Mouse (Mus musculus) retina, embryonic 14.5 days (tissue): ENCODE results near the gene Osbpl7.
A peak's percentile ranks its signal among the peaks of the same experiment; 100 is the strongest.

Experiments used
- DNase-seq: peaks from one replicate; pipeline ENCODE4 v3.0.0-alpha.2; 2015; ENCODE audit warnings: low spot score

Osbpl7 gene

DNA sequence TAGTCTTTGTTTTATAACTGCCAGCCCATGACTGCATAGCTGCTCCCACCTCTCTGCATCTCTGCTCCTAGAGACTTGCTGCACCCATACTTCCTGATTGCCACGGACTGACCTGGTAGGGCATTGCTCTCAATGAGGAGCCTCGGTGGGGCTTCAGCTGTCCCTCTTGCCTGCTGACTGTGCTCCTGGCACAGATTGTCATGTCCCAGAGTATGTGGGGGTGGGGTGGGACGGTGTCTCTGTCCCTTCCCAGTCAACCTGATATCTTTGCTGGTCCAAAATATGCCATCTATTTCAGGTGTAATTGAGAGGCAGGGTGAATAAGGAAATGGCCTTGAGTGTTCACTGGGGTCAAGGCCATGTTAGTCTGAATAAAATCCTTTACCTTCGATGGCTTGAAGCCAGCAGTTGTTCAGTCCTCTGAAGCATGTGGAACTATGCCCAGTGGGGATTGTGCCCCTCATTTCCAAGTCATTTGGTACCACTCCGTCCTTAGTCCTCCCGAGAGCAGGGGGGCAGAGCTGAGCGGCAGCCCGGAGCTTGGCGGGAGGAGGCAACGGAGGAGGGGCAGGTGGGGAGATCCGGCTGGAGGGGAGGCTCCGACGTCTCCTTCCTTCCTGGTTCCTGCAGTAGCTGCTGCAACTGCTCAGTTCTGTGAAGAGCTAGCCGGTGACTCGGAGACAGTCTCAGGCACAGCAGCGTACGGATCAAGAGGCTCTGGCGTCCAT is at the start of gene Osbpl7:
Gene Osbpl7, plus strand, starts transcription at position 413 of the 728 bp plus-strand sequence.
- peak; percentile 75 for DNase-seq

DNA sequence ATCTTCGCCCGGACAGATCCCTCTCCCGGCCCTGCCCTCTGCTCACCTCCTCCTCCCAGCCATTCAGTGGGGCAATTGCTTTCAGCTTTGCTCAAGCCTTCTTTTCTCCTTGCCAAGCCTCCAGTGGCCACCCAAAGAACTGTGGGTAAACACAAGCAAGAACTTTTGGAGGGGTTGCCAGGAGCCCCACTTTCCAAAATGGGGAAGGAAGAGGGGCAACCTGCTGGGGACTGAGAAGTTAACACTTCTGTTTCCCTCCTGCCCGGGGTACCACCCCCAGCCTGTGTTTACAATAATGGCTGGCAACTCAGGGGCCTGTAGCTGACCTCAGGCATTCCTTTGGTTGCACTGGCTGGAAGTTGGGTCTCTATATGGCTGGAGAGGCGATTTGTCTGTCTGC is 47.3 kb upstream of the Osbpl7 start:
- DNase-seq: no peak

DNA sequence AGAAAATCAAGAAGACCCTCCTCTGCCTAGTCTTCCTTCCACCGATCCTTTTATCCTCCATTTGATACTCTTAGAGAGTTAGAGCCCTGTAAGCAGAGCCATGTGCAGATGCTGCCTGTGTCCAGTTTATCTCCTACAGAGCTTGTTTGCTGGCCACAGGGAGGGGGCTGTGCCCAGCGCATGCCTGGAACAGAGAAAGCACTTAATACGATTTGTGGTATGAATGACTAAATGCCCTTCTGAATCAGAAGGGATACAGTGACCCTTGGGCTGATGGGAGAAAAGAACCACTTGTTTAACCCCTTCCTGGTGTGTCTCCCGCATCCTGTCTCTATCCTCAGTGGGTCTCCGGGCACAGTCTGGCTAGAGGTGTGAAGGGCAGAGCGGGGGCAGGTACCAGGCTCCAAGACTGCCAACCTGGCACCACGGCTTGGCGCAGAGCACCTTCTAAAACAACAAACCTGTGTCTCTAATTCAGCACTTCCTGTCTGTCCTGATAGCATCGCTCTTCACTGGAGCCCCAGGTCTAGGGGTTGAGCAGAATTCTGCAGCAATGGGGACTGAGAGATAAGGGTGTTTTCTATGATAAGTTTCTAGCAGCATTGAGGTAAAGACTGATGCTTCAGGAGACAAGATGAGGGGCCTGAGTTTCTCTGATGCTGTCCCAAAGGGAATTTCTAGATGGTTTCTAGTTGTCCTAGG is 43.2 kb upstream of the Osbpl7 start:
- DNase-seq: no peak

DNA sequence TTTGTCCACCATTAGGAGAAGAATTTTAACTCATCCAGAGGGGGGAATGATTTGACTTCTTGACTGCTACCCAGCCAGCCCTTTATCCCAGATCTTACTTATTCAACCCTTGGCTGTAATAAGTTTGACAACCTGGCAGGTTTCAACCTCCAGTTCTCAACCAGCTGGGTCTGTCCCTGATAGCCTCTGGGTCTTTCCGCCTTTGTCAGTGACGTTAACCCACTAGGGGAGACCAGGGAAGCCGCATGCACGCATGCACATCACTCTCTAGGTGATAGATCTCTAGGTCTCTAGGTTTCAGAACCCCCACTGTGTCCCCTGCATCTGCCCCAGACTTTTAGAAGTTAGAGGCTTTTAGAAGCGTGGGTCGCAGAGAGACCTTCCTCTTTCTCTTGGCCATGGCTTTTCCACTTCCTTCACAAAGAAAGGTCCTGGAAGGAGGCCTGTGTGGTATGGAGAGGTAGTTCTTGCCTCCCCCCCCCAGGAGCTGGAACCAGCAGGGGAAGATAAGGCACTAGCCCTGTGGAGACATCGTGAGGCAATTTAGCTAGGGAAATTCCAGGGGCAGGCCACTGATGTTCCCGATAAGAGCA is 41.1 kb upstream of the Osbpl7 start:
- no peak for DNase-seq

DNA sequence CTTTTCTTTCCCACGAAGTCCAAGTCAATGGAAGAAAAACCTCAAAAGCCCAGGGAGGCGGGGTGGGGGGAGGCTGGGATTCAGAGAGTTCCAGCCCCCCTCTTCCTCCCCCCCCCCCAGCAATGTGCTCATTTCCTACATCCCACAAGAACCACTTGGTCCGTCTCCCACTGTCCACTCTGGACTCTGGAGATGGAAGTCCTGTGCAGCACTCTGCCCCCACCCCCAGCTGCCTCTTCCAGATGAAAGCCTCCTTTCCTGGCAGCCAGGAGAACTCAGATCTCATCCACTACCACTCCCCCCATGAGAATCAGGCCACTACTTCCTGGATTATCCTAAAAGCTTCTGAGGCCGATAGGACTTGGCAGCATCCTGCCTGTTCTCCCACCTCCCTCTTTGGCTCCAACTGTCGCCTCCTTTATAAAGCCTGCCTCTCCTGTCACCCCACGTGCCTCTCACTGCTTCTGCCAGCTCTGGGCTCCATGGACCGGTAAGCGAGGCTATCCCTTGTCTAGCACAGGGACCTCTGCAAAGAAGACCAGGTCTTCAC is 37.2 kb upstream of the Osbpl7 start, which contains the start of gene Sp6:
Gene Sp6, plus strand, starts transcription at position 274 of the 550 bp plus-strand sequence.
- DNase-seq: no peak

DNA sequence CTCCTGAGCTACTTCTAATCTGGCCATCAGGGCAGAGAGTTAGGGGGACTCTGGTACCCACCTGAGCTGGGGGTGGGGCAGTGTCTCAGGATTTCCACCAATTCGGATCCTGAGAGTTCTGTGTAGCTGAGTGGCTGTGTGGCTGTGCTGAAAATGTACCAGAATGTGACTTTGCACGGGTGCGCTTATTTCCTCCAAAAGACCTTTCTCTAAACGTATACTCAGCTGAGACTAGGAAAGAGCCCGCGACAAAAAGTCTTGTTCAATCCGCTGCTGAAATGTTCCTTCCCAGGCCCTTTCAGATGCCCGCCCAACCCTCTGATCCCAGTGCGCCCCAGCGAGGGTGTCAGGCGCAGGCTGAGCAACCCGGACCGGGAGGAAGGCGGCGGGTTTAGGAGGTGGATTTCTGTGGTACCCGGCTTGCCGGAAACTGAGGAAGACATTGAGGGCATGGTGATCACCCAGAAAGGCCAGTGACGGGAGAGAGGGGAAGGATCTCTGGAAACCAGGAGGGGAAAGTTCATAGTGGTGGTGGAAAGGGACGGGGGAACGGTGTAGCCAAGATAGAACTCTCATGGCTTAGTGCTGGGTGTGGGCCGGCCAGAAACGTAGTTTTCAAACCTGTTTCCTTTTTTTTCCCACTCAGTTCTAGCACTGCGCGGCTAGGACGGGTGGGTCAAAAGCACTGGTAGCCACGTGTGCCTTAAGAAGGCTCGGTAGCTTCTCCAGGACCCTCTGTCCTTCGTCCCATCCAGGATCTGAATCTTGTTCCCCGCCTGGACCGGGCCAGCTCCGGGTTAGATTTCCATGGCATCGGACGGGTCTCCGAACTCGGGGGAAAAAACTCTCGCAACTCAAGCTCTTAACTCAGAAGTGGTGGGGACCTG is 32.5 kb upstream of the Osbpl7 start:
- DNase-seq: no peak

DNA sequence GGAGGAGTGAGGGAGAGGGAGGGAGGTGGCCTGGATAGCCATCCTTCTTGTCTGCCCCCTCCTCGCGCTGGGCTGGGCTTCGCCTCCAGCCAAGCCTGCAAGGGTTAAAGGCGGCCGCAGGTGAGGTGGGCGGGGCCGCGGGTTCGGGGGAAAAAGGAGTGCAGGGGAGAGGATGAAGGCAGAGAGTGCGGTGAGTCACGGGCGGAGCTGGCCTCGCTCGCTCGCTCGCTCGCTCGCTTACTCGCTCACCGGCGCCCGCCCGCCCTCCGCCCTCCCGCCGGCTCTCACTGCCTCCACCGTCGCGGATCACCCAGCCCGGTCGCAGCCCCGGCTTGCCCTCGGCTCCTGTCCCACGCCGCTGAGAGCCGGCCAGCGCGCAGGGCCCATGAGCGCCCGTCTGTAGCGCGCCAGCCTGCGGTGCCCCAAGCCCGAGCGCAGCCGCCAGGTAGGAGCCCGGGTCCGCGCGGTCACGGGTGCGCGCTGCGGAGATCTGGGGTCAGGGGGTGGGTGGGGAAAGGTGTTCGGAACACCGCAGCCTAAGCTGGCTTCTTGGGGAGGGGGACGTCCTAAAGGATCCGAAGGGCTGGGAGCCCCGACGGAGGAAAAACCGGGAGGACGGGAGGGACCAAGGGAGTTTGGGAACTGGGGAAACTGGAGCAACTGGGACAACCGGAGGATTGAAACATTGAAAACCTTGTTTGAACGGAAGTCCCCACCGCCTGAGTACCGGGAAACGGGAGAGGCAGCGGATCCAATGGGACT is 31.7 kb upstream of the Osbpl7 start:
- DNase-seq: no peak

DNA sequence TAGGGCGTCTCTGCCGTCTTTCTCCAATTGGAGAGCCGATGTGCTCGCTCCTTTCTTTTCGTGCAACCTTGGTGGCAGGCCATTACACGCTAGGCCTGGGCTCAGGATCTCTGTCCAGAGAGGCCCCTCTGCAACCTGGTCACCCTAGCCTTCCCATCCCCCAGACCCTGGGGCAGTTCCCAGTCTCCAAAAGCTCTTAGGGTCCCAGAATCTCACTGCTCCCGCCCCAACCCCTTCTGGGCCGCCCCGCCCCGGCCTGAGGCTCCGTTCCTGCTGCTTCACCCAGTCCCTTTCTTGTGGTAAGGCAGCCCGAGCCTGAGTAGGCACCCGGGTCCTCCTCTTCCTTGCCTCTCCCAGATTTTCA is 31.1 kb upstream of the Osbpl7 start:
- DNase-seq: no peak

DNA sequence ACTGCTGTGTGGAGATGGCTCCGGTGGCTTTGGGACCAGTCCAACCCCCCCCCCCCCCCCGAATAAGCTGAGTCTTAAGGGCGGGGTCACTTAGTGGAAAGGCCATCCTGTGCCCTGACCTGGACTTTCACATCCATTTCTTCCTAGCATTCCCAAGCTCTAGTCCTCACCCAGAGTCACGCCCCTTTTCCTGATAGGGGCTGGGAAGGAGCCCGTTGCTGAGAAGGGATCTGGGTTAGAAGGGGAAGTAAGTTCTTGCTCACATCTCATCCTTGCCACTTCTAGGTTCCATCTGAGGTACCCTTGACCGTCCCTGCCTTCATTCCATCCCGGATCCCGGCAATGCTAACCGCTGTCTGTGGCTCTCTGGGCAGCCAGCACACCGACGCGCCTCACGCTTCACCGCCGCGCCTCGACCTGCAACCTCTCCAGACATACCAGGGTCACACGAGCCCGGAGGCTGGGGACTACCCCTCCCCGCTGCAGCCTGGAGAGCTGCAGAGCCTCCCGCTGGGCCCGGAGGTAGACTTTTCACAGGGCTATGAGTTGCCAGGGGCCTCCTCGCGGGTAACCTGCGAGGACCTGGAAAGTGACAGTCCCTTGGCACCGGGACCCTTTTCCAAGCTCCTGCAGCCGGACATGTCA is 29.2 kb upstream of the Osbpl7 start:
- peak; percentile 35 for DNase-seq

DNA sequence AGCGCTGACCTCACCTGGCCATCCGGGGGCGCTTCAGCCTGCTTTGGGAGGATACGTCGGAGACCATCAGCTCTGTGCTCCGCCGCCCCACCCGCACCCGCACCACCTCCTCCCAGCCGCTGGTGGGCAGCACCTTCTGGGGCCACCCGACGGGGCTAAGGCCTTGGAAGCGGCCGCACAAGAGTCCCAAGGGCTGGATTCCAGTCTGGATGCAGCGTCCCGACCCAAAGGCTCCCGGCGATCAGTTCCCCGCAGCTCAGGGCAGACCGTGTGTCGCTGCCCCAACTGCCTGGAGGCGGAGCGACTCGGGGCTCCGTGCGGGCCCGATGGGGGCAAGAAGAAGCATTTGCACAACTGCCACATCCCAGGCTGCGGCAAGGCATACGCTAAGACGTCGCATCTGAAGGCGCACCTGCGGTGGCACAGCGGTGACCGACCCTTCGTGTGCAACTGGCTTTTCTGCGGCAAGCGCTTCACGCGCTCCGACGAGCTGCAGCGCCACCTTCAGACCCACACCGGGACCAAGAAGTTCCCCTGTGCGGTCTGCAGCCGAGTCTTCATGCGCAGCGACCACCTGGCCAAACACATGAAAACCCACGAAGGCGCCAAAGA is 28.4 kb upstream of the Osbpl7 start:
- DNase-seq: peak; percentile 80

DNA sequence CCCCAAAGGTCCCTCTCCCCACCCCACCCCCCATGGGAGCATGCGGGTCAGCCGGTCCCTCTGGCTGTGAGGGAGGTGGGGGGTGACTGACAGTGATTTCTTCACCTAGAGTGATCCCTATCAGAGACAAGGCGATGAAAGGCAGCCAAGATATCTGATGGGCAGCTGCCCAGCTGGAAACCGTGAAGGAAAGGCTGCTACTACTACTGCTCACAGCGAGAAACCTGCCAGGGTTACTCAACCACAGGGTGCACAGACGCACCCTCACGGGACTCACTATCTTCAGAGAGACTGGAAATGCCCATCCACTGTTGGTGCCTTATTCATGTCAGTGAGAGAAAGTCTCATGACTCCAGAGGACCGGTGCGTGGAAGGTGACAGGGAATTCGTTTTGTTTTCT is 25.5 kb upstream of the Osbpl7 start:
- DNase-seq: no peak

DNA sequence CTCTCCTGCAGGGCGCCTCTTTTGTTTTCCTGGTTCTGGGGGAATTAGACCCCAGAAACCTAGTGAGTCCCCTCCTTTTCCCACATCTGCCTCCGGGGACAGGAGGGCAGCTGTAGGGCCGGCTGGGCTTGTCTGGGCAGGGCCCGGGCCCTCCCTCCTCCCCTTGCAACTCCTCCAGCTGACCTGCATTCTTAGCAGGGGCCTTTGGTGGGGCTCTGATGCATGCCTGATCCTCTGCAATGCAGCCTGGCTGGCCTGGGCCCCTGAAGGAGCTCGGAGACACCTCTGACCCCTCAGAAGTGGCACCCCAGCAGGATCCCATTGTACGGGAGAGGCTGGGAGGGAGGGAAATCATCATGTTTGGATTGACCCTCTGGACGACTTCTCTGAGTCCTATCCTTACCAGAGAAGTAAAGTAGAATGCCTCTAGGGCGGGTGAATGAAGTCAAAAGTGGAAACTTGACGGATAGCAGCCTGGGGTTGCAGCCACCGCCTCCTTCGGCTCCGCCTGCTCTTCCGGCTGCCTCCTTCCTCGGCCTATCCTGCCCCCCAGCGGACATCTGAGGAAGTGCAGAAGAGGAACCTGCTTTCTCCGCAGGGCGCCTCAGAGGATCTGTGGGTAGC is 24.6 kb upstream of the Osbpl7 start:
- DNase-seq: peak; percentile 93

DNA sequence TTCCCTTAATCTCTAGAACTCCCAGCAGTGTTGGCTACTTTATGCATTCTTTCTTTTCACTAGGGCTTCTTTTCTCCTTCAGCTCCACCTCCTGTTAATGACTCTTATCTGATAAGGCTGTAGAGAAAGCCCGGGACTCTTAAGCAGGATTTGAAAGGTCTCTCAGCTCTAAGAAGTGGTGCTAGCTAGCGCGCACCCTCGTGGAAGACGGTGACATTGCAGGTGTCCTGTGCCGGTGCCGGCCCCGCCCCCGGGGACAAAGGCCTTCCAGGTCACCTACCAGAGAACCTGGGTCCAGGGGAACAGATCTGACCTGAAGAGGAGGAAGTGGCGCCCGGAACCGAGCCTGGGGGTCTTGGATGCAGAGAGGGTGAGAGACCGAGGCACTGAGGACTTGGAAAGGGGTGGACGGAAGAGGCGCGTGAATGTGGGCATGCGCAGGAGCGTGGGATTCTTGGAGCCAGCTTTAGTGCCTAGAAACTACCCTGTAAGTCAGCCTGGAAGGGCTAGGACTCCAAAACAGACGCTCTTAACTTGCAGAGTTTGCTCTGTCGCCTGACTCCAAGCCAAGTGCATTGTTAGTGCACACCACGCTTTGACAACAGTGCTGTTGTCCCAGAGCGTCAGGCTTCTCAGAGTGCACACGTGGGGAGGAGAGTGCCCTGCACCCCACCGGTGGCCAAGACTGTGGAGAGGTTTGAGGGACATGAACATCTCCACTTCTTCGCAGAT is 20.6 kb upstream of the Osbpl7 start, which contains the start of gene Scrn2:
Gene Scrn2, plus strand, starts transcription at position 253 of the 732 bp plus-strand sequence.
- peak; percentile 95 for DNase-seq

DNA sequence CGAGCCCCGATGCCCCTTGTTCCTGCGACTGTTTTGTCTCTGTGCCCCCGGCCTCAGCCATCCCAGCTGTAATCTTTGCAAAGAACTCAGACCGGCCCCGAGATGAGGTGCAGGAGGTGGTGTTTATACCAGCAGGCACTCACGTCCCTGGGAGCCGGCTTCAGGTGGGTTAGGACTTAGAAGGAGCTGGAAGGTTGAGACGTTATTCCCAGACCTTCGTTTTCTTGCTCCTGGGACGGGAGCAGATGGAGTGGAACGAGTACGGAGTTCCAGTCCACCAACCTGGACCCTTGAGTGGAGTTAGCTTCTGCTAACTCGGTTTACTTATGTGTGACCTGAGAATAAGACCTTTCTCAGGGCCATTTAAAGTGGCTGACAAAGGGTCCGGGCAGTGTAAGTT is 20.0 kb upstream of the Osbpl7 start:
- DNase-seq: no peak

DNA sequence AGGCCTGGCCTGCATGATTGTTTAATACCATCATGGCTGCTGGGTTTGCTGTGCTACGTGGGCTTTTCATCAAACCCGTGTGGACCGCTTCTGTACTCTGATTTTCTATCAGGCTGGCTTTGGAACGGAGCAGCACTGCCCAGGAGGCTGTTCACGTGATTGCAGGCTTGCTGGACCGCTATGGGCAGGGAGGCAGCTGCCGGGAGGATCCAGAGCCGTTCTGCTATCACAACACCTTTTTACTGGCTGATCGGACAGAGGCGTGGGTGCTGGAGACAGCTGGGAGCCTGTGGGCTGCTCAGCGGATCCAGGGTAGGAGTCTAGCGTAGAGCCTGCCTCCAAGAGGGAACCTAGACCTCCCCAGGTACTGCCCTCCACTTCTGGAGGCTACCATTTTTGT is 18.5 kb upstream of the Osbpl7 start:
- no peak for DNase-seq

DNA sequence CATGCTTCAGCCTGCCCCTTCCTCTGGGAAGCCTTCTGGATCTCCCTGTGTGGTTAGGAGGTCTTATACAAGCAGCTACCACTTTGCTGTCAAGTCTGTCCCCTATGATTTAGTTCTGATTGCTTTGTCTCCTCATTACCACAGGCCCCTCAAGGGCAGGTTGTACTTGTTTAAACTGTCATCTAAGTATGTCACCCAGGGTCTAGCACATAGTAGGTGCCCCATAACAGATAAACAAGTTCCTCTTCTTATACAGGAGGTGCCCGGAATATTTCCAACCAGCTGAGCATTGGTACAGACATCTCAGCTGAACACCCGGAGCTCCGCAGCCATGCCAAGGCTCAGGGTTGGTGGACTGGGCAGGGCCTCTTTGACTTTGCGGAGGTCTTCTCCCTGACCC is 17.9 kb upstream of the Osbpl7 start:
- DNase-seq: no peak

DNA sequence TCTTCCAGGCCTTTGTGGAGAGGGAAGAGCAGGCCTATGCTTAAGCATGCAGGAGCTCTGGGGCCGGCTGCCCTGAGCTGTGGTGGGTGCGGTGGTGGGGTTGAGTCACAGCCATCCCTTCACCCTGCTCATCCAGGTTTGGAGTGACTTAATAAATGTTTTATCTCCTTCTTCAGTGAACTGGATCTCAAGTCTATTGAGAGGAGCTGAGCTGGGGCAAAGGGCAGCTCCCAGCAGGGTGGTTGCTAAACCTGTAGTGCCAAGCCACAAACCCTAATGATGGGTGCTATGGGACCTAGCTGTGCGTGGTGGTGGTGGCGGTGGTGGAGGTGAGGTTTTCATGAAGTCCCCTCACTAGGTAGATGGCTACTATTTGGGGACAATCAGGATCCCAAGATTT is 16.6 kb upstream of the Osbpl7 start:
- DNase-seq: no peak

DNA sequence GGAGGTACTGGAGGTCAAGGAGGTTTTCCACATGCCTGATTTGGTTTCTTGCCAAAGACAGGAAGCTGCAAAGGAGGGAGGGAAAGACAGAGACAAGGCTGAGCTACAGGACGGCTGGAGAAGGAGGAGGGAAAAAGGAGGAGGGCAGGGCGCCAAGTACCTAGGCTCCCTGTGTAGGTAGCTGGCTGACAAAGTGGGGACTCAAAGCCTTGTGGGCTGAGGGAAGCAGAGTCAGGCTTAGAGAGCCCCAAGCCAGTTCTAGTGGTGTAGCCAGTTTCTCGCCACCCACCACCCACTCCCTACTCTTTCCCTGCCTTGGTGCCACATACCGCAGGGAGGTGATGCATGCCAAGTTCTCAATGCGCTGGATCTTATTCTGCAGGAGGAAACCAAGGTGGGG is 14.3 kb upstream of the Osbpl7 start:
- no peak for DNase-seq

DNA sequence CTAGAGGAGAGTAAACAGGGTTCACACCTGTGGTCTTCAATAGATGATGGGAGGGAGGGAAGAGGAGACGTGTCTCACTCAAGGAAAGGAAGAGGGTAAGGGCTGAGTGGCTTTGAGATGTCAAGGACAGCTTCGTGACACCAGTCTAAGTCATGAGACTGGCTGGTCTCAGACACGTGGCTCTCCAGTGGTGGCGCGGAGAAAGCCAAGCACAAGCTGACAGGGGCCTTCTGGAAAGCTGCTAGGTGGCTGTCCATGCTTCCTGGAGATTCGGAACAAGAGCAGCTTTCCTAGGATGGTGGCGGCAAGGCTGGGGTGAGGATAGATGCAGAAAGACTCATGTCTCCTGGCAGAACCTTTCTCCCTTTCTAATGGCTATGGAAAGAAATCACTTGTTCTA is 11.5 kb upstream of the Osbpl7 start:
- no peak for DNase-seq
